Mouse (Mus musculus) erythroblast, embryonic 14.5 days (primary cell): Measurements from ENCODE around the gene Tmed10. TPM values are rescaled to one million over a fixed set of nuclear protein-coding genes. Genes with fewer than 3 reads are reported as not detected.
A peak's percentile ranks its signal among the peaks of the same experiment; 100 is the strongest.

Source experiments
- H3K27me3 ChIP-seq: 2 replicates; pipeline ENCODE4 v1.6.1; 2012; ENCODE audit warnings: inconsistent platforms; ENCODE audit not compliant: control insufficient read depth
- H3K36me3 ChIP-seq: 2 replicates; pipeline ENCODE4 v1.6.1; 2012; ENCODE audit warnings: mild to moderate bottlenecking, inconsistent platforms; ENCODE audit not compliant: control insufficient read depth
- H3K4me1 ChIP-seq: 2 replicates; pipeline ENCODE4 v1.6.1; 2012; ENCODE audit warnings: inconsistent platforms; ENCODE audit not compliant: control insufficient read depth
- H3K4me3 ChIP-seq: replicated peaks from 2 replicates; pipeline ENCODE3; 2012; ENCODE audit warnings: moderate library complexity, mild to moderate bottlenecking, inconsistent platforms
- H3K9me3 ChIP-seq: 2 replicates; pipeline ENCODE4 v1.6.1; 2012; ENCODE audit warnings: low read length, inconsistent platforms, mixed read lengths; ENCODE audit not compliant: control insufficient read depth
- GATA1 ChIP-seq: IDR thresholded peaks from 2 replicates; pipeline ENCODE4 v1.6.1; 2012; ENCODE audit warnings: low read length, inconsistent platforms, mixed read lengths
- TAL1 ChIP-seq: IDR thresholded peaks from 3 replicates; pipeline ENCODE4 v1.6.1; 2012; ENCODE audit warnings: low read length, inconsistent platforms, mixed read lengths
- polyA plus RNA-seq: library from polyadenylated mRNA; stranded (reverse); fragments of >175 nt; gene quantifications from 2 replicates; pipeline ENCODE4 v1.2.3, GENCODE M21; 2012

Tmed10 gene
- polyA plus RNA-seq, 1 experiment = 20.4 TPM

DNA sequence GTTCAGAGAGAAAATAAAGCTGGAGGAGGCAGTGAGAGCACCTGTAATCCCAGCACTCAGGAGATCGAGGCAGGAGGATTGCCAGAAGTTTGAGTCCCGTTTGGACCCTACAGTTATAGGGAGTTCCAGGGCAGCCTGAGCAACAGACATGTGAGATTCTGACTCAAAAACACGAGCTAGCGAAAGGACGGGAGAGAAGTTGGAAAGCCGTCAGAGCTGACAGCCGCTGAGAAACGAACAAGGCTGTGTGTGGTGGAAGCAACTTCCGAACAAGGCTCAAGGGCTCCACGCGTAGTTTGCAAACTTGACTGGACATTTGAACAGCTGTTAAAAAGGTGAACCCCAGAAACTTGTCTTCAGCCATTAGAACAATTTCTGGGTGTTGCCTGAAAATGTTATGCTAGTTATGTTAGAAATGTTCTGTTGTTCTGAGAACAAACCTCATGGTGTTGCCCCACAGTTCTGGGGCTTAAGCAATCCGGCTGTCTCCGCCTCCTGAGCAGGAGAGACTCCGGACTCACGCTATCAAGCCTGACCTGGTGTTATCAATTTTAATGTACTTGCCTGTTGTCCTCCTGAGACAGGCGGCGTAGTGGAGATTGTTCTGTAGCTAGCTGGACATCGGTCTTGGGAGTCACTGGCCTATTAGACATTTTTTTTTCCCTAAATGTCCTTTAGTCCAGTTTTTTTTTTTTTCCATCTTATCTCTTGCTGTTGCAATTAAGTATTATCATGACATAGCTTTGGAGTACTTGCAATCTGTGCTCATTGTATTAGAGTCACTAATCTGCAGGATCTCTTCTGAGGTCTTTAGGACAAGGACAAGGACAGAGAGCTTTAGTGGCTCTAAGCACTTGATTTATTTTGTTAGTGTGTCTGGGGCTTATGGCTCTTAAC is 22.7 kb upstream of the Tmed10 start:
- TF ChIP-seq TAL1 (no peak), GATA1 (no peak)
- H3K4me3 ChIP-seq = no peak overlapping the region

DNA sequence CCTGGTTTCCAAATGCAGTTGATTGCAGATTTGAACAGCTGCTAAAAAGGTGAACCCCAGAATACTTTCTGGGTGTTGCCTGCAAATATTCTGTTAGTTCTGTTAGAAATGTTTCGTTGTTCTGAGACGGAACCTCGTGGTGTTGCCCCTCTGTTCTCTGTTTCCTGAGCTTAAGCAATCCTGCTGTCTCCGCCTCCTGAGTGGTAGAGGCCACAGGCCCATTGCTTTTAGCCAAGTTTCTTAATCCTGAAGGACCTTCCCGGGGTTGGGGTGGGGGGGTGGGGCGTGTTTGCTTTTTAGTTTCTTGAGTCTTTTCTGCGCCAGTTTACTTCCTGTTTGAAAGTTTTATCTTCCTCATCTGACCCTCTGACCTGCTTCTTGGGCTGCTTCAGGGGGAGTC is 19.3 kb upstream of the Tmed10 start:
- H3K4me1 ChIP-seq = peaks cover 12% of the 10 kb centered on the region
- H3K27me3 ChIP-seq = peaks cover 11% of the 10 kb centered on the region
- TF ChIP-seq TAL1 = no peak
- TF ChIP-seq GATA1 = no peak
- no peaks in the 10 kb centered on the region for H3K36me3 ChIP-seq
- no peaks in the 10 kb centered on the region for H3K9me3 ChIP-seq
- H3K4me3 ChIP-seq = no peak overlapping the region

More for the DNA sequence above, 22.7 kb upstream of the Tmed10 start:
- no peaks in the 10 kb centered on the region for H3K9me3 ChIP-seq
- H3K4me1 ChIP-seq = no peaks in the 10 kb centered on the region
- H3K27me3 ChIP-seq = peaks cover 11% of the 10 kb centered on the region
- H3K36me3 ChIP-seq = no peaks in the 10 kb centered on the region

GRCm38 (mm10) chr12:85393526-85393925 is 18.9 kb upstream of the Tmed10 start:
- H3K27me3 ChIP-seq = peaks cover 7% of the 10 kb centered on the region
- no peaks in the 10 kb centered on the region for H3K36me3 ChIP-seq
- H3K4me1 ChIP-seq = peaks cover 16% of the 10 kb centered on the region
- H3K9me3 ChIP-seq = no peaks in the 10 kb centered on the region
- TF ChIP-seq GATA1 = no peak
- TF ChIP-seq TAL1 = no peak
- no peak overlapping the region for H3K4me3 ChIP-seq

- no peak overlapping the region for H3K4me3 ChIP-seq
- TF ChIP-seq TAL1 = no peak
- TF ChIP-seq GATA1 = no peak
- H3K27me3 ChIP-seq = peaks cover 7% of the 10 kb centered on the region; the same call in 1 of the 2 replicates
- H3K36me3 ChIP-seq = no peaks in the 10 kb centered on the region
- H3K4me1 ChIP-seq = peaks cover 20% of the 10 kb centered on the region
- no peaks in the 10 kb centered on the region for H3K9me3 ChIP-seq
These were observed 16.5 kb upstream of the Tmed10 start for GRCm38 (mm10) chr12:85391148-85391547.

DNA sequence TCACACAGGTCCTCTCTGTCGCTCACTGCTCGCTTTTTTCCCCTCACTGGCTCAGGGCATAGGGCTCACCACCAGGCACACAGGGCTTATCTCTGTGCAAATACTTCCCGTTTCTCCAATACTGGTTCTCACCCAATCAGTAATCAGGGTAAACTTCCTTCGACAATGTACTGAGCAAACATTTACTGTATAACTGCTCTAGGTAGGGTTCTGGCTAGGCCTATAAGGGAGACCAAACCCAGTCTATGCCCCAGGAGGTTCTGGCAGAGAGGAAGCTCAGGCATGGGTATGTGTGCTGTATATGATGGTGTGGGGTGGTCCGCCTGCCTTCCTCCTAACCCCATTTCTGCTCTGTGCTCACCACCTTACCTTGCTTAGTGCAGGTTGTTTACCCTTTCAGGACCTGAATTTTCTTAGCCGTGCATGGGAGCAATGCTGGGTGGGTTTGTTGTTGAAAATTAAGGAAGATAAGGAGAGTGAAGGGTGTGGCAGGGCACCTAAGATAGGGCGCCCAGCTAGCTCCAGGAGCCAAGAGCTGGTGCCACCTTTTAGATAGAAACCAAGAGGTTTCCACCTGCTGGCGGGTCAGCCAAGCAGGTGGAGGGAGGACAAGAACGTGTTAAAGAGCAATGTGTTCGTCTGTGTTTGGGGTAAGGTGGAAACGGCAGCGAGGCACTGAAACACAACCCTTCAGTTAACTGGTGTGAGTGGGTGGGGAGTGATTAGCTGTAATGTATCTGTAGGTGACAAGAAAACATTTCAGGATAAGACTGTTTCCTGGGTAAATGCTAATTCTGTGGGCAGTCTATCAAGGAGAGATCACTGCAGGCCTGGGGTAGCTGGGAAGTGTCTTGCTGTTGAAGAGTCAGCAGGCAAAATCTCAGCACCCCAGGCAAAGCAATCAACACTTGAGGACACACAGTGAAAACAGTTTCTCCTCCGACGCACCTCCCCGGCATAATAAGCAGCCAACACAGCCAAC is 14.8 kb upstream of the Tmed10 start:
- peaks cover 14% of the 10 kb centered on the region for H3K27me3 ChIP-seq
- H3K4me3 ChIP-seq = peak overlapping the region; percentile 4
- H3K4me1 ChIP-seq = peaks cover 20% of the 10 kb centered on the region
- H3K9me3 ChIP-seq = no peaks in the 10 kb centered on the region
- H3K36me3 ChIP-seq = no peaks in the 10 kb centered on the region
- TF ChIP-seq TAL1 (no peak), GATA1 (no peak)

GRCm38 (mm10) chr12:85385995-85386375 is 11.3 kb upstream of the Tmed10 start:
- peaks cover 22% of the 10 kb centered on the region for H3K4me1 ChIP-seq
- TF ChIP-seq TAL1 (no peak), GATA1 (no peak)
- peaks cover 13% of the 10 kb centered on the region for H3K27me3 ChIP-seq
- H3K9me3 ChIP-seq = no peaks in the 10 kb centered on the region
- no peak overlapping the region for H3K4me3 ChIP-seq
- H3K36me3 ChIP-seq = no peaks in the 10 kb centered on the region

- Histone ChIP-seq H3K4me1 (peaks cover 22% of the 10 kb centered on the region), H3K36me3 (no peaks in the 10 kb centered on the region), H3K27me3 (peaks cover 13% of the 10 kb centered on the region), H3K9me3 (no peaks in the 10 kb centered on the region), H3K4me3 (no peak overlapping the region)
- no peak for TF ChIP-seq TAL1
- no peak for TF ChIP-seq GATA1
These were observed 10.8 kb upstream of the Tmed10 start for GRCm38 (mm10) chr12:85385329-85385994.

GRCm38 (mm10) chr12:85382761-85383680 is 8.4 kb upstream of the Tmed10 start:
- TF ChIP-seq GATA1 (no peak), TAL1 (no peak)
- Histone ChIP-seq H3K36me3 (no peaks in the 10 kb centered on the region), H3K9me3 (no peaks in the 10 kb centered on the region), H3K27me3 (peaks cover 13% of the 10 kb centered on the region), H3K4me1 (peaks cover 2% of the 10 kb centered on the region), H3K4me3 (no peak overlapping the region)
